Mouse (Mus musculus) limb, embryonic 14.5 days (tissue): ENCODE data around the gene Gpx4. TPM values are rescaled to one million over a fixed set of nuclear protein-coding genes. Genes with fewer than 3 reads are reported as not detected.

Source experiments
- ATAC-seq: fragments of 200-750 bp; cut with Nextera tagmentation; 2 replicates; pipeline ENCODE4 v1.8.0; 2017; ENCODE audit warnings: low read depth, moderate number of reproducible peaks, moderate TSS enrichment; ENCODE audit not compliant: low FRiP score
- DNase-seq: peaks from one replicate; pipeline ENCODE4 v3.0.0-alpha.2; 2015; ENCODE audit warnings: low spot score
- H3K27ac ChIP-seq: fragments of 300-500 bp; sonication (generic); replicated peaks from 2 replicates; pipeline ENCODE4 v1.5.1; 2014; ENCODE audit warnings: low read depth, mild to moderate bottlenecking, low read length, moderate library complexity, mixed read lengths
- H3K27me3 ChIP-seq: fragments of 300-500 bp; sonication (generic); 2 replicates; pipeline ENCODE4 v1.6.1; 2014; ENCODE audit warnings: low read length, mixed read lengths; ENCODE audit not compliant: control insufficient read depth, insufficient read depth
- H3K36me3 ChIP-seq: fragments of 300-500 bp; sonication (generic); 2 replicates; pipeline ENCODE4 v1.6.1; 2014; ENCODE audit warnings: mild to moderate bottlenecking, low read length, moderate library complexity, mixed read lengths; ENCODE audit not compliant: control insufficient read depth, insufficient read depth
- H3K4me1 ChIP-seq: fragments of 300-500 bp; sonication (generic); 2 replicates; pipeline ENCODE4 v1.6.1; 2014; ENCODE audit warnings: antibody characterized with exemption, low read length, mixed read lengths; ENCODE audit not compliant: control insufficient read depth, insufficient read depth
- H3K4me2 ChIP-seq: fragments of 300-500 bp; sonication (generic); replicated peaks from 2 replicates; pipeline ENCODE4 v1.6.1; 2014; ENCODE audit warnings: low read depth, mild to moderate bottlenecking, low read length, moderate library complexity; ENCODE audit not compliant: severe bottlenecking
- H3K4me3 ChIP-seq: fragments of 300-500 bp; sonication (generic); replicated peaks from 2 replicates; pipeline ENCODE4 v1.5.1; 2014; ENCODE audit warnings: low read length
- H3K9ac ChIP-seq: fragments of 300-500 bp; sonication (generic); 2 replicates; pipeline ENCODE4 v1.6.1; 2014; ENCODE audit warnings: mild to moderate bottlenecking, low read depth, low read length, moderate library complexity; ENCODE audit not compliant: severe bottlenecking
- H3K9me3 ChIP-seq: fragments of 300-500 bp; sonication (generic); 2 replicates; pipeline ENCODE4 v1.6.1; 2016; ENCODE audit warnings: low read length; ENCODE audit not compliant: control insufficient read depth
- POLR2A ChIP-seq: fragments of 200-500 bp; IDR thresholded peaks from 2 replicates; pipeline ENCODE4 v1.8.0; 2012; ENCODE audit warnings: inconsistent platforms, mild to moderate bottlenecking, moderate library complexity, borderline replicate concordance; ENCODE audit not compliant: insufficient read depth, insufficient read length; ENCODE audit errors: extremely low read depth
- WGBS: fragments of 180-500 bp; shearing (Covaris S2); extraction: QIAGEN DNeasy Blood & Tissue Kit; methylation state at CpG from one replicate; pipeline ENCODE4 v1.1.7; 2014; 5-methylcytosine and 5-hydroxymethylcytosine counted together
- polyA plus RNA-seq, 2 experiments: library from polyadenylated mRNA; depleted of rRNA in 1 of 2; stranded (reverse) in 1 of 2; unstranded in 1 of 2; fragments of >200 nt; fragmentation: Nextera tagmentation in 1 of 2; extraction: Ambion mirVana in 1 of 2; gene quantifications; 2 replicates each; pipeline versions ENCODE4 v1.2.1 to v1.2.3; 2012 to 2014

Gene Gpx4
- polyA plus RNA-seq, 2 experiments = 379 to 493 TPM

- ATAC-seq (no peak), DNase-seq (no peak)
- Histone ChIP-seq H3K4me3 (no peak overlapping the region), H3K9ac (no peak overlapping the region), H3K27ac (no peak overlapping the region), H3K4me1 (peaks cover 7% of the 10 kb centered on the region; the same call in 1 of the 2 replicates), H3K9me3 (no peaks in the 10 kb centered on the region), H3K27me3 (no peaks in the 10 kb centered on the region), H3K36me3 (peaks cover 13% of the 10 kb centered on the region), H3K4me2 (no peak overlapping the region)
- no peak for TF ChIP-seq POLR2A
- 90% methylated on average over 3 of the region's 4 CpGs for WGBS
Observed at GRCm38 (mm10) chr10:80069948-80070450, 23.0 kb downstream of the Gpx4 start.

- TF ChIP-seq POLR2A = no peak
- H3K36me3 ChIP-seq = peaks cover 13% of the 10 kb centered on the region
- ATAC-seq (peak; percentile 68; the same call in 1 of the 2 replicates), DNase-seq (peak; percentile 24)
- H3K9me3 ChIP-seq = no peaks in the 10 kb centered on the region
- no peaks in the 10 kb centered on the region for H3K27me3 ChIP-seq
- no peak overlapping the region for H3K4me2 ChIP-seq
- H3K9ac ChIP-seq = 0 out of 2 replicates have a peak overlapping the region, but pooled peaks have one; percentile 8
- peaks cover 8% of the 10 kb centered on the region; the same call in 1 of the 2 replicates for H3K4me1 ChIP-seq
- 59% methylated on average over 9 of the region's 9 CpGs for WGBS
- H3K4me3 ChIP-seq = no peak overlapping the region
- H3K27ac ChIP-seq = peak overlapping the region; percentile 48; the same call in 1 of the 2 replicates
Observed at GRCm38 (mm10) chr10:80070837-80071515, 24.0 kb downstream of the Gpx4 start.

- Histone ChIP-seq H3K36me3 (peaks cover 13% of the 10 kb centered on the region), H3K9ac (0 out of 2 replicates have a peak overlapping the region, but pooled peaks have one; percentile 8), H3K4me2 (no peak overlapping the region), H3K4me3 (no peak overlapping the region), H3K27ac (peak overlapping the region; percentile 33; the same call in 1 of the 2 replicates), H3K27me3 (no peaks in the 10 kb centered on the region), H3K9me3 (no peaks in the 10 kb centered on the region), H3K4me1 (peaks cover 8% of the 10 kb centered on the region; the same call in 1 of the 2 replicates)
- no peak for DNase-seq
- no peak for ATAC-seq
- 72% methylated on average over 3 of the region's 3 CpGs for WGBS
- TF ChIP-seq POLR2A = no peak
Observed at GRCm38 (mm10) chr10:80071516-80071900, 24.5 kb downstream of the Gpx4 start.

GRCm38 (mm10) chr10:80072623-80073489 is 25.9 kb downstream of the Gpx4 start:
- H3K27me3 ChIP-seq = no peaks in the 10 kb centered on the region
- no peak overlapping the region for H3K4me3 ChIP-seq
- no peak overlapping the region for H3K27ac ChIP-seq
- no peak overlapping the region for H3K9ac ChIP-seq
- H3K4me1 ChIP-seq = peaks cover 8% of the 10 kb centered on the region; the same call in 1 of the 2 replicates
- no peak overlapping the region for H3K4me2 ChIP-seq
- WGBS = 78% methylated on average over 20 of the region's 20 CpGs
- no peak for DNase-seq
- TF ChIP-seq POLR2A = no peak
- ATAC-seq = no peak
- H3K9me3 ChIP-seq = no peaks in the 10 kb centered on the region
- peaks cover 6% of the 10 kb centered on the region for H3K36me3 ChIP-seq
